Mouse (Mus musculus) kidney, postnatal 25 days (tissue): Measurements from ENCODE around the gene Cyp19a1.

ENCODE experiments used
- DNase-seq, 2 experiments: peaks; one replicate each; pipeline ENCODE4 v3.0.0; 2021; ENCODE audit warnings: mixed read lengths in 2 of 2

Cyp19a1 gene

GRCm38 (mm10) chr9:54268010-54268409 lies at the start of gene Cyp19a1:
Gene Cyp19a1, minus strand, starts transcription at chr9:54268110.
- DNase-seq: no peak

- DNase-seq: peak in 1 of 2 experiments; percentile 6
These were observed 48.5 kb upstream of the Cyp19a1 start for GRCm38 (mm10) chr9:54316363-54316762.

DNA sequence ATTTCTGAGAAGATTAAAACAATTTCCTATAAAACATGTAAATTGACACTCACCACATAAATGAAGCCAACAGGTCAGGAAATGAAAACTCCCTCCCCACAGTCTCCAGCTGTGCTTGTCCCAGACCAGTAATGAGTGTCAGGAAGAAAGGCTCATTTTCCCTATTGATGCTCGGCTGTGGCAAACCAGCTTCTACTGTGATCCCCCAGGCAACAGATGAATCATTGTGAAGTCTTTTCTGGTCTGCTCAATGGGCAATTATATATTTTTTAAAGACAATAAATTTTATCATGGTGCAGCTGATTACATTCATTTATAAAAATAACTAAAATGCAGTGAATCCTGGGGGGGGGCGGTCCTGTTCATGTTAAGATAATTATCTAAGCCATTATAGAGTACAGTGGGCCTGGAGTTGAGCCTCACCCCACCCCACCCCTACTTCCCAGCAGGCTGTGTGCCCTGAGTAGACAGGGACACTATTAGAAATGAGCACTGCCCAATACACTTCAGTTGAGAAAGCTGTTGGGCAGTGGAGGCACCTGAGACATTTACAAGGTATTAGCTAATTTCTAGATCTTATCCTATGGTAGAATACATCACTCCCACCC lies 40.9 kb upstream of the Cyp19a1 start:
- DNase-seq: no peak

GRCm38 (mm10) chr9:54308209-54308608 lies 40.3 kb upstream of the Cyp19a1 start:
- DNase-seq: no peak

DNA sequence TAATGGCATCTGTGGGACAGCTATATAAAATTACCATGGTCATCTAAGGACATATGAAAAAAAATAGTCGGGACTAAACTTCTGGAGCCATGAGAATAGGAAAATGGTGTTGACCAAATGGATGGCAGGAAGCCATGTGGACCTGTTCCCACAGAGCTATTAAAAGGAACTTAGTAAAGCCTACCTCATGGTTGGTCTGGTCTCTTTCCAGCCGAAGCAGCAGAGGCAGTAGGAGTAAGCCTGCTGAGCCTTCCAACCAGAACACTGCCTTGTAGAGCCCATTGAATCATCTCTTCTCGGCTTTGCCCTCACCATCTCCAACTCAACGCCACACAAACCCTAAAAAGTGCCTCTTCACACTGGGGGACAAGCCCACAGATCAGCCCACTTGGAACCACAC lies 33.3 kb upstream of the Cyp19a1 start:
- DNase-seq: no peak

- peak in 1 of 2 experiments; percentile 43 for DNase-seq
These were observed 31.9 kb upstream of the Cyp19a1 start for GRCm38 (mm10) chr9:54299792-54300191.

DNA sequence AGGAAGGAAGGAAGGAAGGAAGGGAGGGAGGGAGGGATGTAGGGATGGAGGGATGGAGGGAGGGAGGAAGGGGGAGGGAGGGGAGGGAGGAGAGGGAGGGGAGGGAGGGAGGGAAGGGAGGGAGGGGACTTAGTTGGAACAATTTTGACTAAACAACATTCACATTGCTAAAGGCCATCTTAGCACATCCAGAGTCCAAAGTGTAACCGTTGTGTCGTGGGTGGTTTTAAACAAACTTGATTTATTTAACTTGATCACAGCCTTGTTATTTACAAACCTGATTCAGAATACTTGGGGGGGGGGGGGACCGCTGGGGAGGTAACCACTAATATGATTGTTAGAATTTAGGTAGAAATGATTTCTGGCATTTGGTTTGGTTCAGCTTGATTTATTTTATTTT lies 31.5 kb upstream of the Cyp19a1 start:
- DNase-seq: no peak

DNA sequence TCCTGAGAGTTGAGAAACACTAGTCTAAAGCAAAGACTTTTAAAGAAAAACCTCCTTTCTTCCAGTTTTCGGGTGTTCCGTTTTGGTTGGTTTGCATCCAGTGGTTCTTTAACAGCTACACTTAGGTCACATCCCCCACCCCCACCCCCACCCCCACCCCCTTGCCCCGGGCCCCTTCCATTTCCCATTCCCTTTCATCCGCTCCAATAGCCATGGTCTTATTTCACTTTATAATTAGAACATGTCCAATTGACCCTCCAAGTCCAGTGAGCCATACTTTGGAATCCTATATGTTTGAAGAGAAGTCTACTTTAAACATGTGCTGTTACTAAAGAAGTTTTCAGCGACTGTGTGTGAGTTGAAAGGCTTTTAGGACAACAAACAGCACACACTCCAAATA lies 19.9 kb upstream of the Cyp19a1 start:
- no peak for DNase-seq

GRCm38 (mm10) chr9:54286331-54286987 lies 18.5 kb upstream of the Cyp19a1 start, which contains the start of gene Gldn:
Gene Gldn, plus strand, starts transcription at chr9:54286486.
- no peak for DNase-seq

GRCm38 (mm10) chr9:54279046-54279589 lies 11.2 kb upstream of the Cyp19a1 start:
- DNase-seq: no peak

DNA sequence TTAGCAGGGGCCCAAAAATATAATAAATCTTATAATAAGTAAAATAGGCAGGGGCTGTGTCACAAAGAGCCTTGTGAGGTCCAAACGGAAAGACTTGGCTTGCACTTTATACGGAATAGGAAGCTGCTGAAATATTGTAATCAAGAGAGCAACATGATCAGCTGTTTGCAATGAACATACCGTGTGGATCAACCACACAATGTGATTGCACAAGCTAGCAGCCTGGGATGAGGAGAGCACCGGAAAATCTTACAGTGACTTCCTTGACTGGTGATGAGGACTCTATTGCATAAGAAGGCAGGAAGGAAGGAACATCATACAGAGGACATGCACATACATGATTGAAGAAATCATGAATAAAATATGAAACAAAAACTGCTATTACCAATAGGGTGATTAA lies 7.4 kb upstream of the Cyp19a1 start:
- DNase-seq: no peak

GRCm38 (mm10) chr9:54270889-54271288 lies 3.0 kb upstream of the Cyp19a1 start:
- DNase-seq: no peak

GRCm38 (mm10) chr9:54269987-54270386 lies 2.1 kb upstream of the Cyp19a1 start:
- no peak for DNase-seq

DNA sequence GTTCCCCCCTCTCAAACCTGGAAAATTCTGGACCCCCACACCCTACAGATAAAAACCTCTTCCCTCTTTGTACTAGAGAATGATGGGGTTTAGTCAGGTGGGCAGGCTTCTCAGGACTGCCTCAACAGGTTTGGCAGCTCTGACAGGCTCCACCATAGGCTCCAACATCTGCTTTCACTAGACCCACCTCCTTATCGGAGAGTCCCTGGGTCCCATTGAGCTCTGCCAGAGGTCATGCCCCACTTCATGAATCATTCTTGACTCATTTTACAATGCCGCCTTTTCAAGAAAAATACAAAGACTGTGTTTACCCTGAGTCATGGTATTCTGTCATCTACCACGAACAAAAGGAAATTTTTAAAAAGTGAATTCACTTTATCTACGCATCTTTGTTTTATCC lies 3.2 kb downstream of the Cyp19a1 start:
- no peak for DNase-seq

- no peak for DNase-seq
These were observed 22.8 kb downstream of the Cyp19a1 start for GRCm38 (mm10) chr9:54244869-54245665.

- DNase-seq: no peak
These were observed 40.3 kb downstream of the Cyp19a1 start for GRCm38 (mm10) chr9:54227580-54227979.

- no peak for DNase-seq
These were observed 51.4 kb downstream of the Cyp19a1 start for GRCm38 (mm10) chr9:54216511-54216910.

DNA sequence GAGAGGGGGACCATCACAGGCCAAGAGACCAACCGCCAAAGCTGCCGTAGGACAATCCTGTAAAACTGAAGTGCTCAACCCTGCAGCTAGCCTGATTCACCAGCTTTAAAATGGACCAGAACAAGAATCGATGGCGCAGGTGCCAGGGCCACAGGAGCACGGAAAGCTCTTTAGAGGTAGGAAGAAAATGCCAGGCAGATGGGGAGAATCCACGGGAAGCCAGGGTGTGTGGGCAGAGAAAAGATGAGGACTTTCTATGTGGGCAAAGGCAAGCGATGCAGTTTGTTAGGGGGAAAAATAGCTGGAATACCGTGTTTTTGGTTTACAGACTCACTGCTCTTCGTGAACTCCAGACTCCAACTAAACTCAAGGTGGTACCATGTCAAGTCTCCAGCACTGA lies 53.0 kb downstream of the Cyp19a1 start:
- DNase-seq: no peak

DNA sequence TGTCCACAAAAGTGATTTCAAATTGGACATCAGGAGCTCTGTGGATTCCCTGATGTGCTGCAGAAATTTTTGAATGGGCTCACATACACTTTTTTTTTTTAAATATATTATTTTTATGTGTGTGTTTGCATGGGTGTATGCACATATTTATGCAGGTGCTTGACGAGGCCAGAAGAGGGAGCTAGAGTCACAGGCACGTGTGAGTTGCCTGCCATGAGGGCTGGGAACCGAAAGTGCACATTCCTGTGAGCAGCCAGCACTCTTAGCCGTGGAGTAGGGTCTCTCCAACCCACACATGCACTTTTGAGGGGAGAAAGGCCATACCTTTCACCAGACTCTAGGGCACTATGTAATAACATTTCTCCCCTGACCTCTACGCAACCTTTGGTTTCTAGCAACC lies 73.1 kb downstream of the Cyp19a1 start:
- DNase-seq: no peak

DNA sequence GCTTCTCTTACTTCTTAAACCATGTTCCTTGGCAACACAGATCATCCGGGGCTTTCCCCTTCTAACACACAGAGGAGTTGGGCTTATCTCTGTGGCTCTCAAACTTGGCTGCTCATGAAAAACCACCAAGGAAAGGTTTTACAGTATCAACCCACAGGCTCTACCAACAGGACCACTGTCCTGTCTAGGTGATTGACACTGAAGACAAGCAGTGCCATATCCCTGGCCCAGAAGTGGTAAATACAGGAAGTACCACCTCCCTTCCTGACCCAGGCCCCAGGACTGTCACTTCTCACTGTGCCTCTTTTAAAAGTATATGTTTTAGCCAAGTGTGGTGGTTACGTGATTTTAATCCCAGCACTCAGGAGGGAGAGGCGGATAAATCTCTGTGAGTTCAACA lies 76.5 kb downstream of the Cyp19a1 start:
- no peak for DNase-seq

- DNase-seq: no peak
These were observed 85.4 kb downstream of the Cyp19a1 start for GRCm38 (mm10) chr9:54182484-54182883.

DNA sequence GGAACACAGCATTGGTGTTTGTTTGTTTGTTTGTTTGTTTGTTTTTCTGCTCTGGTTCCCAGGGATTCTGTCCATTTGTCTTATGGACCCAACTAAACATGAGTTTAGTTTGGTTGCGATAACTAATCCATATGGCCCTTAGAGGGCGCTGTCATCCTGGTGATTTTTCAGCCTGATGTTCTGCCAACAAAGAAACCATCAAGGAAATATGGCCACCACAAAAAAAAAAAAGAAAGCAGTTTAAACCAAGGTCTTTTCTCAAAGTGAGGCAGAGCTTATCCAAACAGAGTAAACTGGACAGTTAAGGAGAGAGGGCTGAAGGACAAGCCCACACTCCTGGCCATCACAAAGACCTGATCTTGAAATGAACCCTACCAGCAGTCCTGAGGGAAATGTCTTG lies 86.6 kb downstream of the Cyp19a1 start:
- DNase-seq: peak in 1 of 2 experiments; percentile 54

DNA sequence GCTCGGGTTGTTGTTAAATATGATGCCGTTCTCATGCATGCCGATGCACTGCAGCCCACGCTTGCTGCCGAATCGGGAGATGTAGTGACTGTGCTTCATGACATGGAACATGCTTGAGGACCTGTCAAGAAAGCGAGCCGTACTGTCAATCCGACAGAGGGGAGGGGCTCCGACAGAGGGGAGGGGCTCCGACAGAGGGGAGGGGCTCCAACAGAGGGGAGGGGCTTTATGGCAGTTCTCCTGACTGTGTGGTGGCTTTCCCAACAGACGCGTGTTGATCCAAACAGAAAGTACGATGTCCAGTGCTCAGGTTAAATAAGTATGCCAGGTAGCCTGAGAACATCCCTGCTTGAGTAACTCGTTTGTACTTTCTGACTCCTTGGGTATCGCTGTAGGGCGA lies 87.7 kb downstream of the Cyp19a1 start:
- DNase-seq: no peak

- DNase-seq: no peak
These were observed 98.4 kb downstream of the Cyp19a1 start for GRCm38 (mm10) chr9:54169489-54169888.
